Mouse (Mus musculus) effector memory CD4-positive, alpha-beta T cell, adult 5 months (primary cell): ENCODE data around the gene Wdr46. TPM values are rescaled to one million over a fixed set of nuclear protein-coding genes. Genes with fewer than 3 reads are reported as not detected.

ENCODE experiments used
- polyA plus RNA-seq: library from polyadenylated mRNA; unstranded; fragments of 100-300 nt; shearing (Covaris generic); gene quantifications from one replicate; pipeline ENCODE4 v1.2.1, GENCODE M21; 2017

The Wdr46 gene
- 38.7 TPM for polyA plus RNA-seq

DNA sequence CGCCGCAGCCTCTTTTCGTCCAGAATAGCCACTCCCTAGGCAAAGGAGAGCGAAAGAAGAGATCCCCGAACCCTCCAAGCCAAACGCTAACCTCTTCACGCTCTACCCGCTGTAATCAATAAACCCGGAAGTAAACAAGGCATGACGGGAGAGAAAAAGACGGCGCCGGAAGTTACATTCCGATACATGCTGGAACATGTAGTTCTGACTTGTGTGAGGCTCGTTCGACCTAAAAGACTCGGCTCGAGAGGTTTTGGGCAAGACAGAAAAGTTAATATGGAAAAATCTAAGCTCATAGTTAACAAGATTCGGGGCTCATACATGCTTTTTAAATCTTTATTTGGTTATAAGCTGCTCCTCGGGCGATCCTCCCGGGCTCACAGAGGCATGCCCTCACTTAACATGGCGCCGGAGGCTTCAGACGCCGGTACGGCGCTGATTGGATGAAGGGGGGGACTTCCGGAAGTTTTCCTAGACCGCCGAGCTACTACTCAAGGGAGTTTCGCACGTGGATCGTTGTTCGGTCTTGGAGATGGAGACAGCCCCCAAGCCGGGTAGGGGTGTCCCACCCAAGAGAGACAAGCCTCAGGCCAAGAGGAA is at the start of gene Wdr46, which contains the start of gene Pfdn6:
TSS of gene Wdr46 (plus strand) at position 455 of the 600 bp plus-strand sequence.
TSS of gene Pfdn6 (minus strand) at position 138 of the 600 bp plus-strand sequence.

DNA sequence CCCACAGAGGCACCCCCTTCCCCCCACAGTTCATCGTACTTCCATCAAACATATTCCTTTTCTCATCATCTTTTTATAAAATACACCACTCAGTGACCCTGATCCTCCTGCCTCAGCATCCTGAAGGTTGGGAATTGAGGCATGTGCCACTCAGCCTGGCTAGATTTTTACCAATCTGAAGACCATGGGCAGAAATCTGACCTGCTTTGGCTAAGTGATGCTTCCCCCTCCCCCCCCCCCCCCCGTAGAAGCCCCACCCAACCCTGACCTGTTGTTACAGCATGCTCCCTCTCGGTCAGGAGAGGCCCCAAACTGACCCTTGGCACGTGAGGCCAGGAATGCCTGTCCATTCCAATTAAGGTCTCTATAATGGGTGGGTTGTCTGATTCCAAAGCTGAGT is 35.6 kb upstream of the Wdr46 start, which contains the start of gene Platr17:
TSS of gene Platr17 (plus strand) at position 301 of the 400 bp plus-strand sequence.

DNA sequence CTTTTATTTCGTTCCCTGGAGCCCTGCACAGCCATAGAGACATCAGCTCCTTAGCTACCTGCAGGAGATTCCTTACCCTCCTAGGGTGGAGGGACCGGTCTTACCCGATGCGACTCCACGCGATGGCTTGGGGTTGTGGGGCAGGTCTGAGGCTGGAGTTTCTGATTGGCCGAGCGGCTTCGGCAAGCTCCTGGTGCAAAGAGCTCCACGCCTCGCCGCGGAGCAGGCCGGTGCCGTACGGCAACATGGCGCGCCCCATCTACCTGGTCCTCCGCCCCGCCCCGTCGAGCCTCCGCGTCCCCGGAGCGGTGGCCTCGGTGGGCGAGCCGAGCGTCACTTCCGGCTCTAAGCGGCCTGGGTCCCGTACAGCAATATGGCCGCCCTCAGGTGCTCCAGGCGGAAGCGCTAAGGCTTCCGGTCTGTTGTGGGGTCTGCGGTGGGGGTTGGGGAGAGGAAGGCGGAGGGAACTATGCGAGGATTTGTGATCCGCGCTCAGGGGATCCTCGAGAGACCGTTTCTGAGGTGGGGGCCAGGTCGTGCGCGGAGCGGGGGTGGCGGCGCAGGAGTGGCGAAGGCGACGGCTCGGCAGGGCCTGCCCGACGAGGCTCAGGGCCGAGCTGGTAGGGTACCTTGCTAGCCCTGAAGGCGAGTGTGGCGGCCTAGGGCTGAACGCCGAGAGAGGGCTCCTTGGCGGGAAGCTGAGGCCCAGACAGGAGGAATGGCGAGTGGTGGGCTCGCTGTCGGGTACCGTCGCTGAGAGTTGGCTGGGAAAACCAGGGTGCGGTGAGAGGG is 31.2 kb upstream of the Wdr46 start, which contains the start of gene Daxx:
TSS of gene Daxx (plus strand) at position 338 of the 792 bp plus-strand sequence.

DNA sequence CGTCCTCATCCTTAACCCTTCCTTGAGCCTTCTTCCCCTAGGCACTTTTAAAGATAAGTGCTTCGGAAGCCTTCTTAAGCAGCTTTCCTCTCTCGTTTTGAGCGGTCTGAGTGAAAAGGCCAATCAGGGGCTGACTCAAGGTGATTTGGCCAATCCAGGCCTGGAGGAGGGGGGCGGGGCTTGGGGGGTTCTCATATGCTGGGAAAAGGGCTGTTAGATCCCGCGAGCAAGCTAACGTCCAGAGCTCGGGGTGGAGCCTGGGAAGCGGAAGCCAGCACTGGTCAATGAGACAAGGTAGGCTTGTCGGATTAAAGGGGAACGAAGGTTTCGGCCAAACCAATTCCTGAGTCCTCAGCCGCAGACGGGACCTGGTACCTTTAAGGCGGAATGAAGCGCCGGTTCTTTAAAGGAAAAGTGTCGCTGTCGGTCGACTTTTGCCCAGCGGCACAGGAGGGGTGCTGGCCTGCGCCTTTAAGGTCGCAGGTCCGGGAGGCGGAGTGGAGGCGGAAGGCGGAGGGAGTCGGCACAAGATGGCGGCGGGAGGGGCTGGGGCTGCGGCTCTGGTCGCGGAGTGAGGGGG is 24.7 kb upstream of the Wdr46 start, which contains the start of the genes Tapbp and Zbtb22:
TSS of gene Tapbp (plus strand) at position 229 of the 580 bp plus-strand sequence.
TSS of gene Zbtb22 (plus strand) at position 234 of the 580 bp plus-strand sequence.

DNA sequence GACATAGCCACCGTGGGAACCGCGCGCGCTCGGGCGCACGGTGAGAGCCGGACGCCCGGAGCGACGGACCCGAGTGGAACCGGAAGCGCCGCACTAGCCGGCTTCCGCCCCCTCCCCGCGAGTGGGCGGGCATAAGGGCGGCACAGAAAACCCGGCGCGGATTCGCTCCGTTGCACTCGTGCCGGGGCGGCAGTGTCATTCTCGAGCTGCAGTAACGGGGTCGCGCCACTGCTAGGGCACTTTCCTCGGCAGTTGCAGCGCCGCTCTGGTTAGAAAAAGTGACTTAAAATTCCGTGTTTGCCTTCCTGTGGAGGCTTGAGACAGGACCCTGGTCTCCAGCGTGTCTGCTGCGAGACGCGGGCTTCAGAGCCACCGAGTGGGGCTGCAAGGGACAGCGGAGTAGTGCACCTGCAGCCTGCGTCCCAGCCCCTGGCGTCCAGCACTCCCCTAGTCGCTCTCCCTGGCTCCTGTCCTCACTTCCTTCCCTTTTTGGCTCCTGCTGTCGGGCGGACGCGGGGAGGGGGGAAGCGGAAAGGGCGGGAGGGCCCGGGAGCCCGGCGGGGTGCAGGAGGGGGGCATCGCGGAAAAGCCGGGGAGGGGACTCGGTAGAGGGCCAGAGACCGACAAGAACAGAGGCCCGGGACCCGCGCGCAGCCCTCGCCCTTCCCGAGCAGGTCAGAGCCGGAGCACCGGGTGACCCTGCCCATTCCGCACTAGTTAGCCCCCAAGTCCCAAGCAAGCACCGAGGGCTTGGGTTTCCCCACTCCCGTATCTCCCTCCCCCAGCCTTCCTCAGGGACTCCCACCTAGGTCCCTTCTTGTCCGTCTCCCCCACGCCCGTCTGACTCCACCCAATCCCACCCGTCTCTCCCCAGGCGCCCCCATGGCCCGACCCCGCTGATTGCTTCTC is 10.8 kb upstream of the Wdr46 start, which contains the start of gene Rgl2:
TSS of gene Rgl2 (plus strand) at position 173 of the 909 bp plus-strand sequence.

DNA sequence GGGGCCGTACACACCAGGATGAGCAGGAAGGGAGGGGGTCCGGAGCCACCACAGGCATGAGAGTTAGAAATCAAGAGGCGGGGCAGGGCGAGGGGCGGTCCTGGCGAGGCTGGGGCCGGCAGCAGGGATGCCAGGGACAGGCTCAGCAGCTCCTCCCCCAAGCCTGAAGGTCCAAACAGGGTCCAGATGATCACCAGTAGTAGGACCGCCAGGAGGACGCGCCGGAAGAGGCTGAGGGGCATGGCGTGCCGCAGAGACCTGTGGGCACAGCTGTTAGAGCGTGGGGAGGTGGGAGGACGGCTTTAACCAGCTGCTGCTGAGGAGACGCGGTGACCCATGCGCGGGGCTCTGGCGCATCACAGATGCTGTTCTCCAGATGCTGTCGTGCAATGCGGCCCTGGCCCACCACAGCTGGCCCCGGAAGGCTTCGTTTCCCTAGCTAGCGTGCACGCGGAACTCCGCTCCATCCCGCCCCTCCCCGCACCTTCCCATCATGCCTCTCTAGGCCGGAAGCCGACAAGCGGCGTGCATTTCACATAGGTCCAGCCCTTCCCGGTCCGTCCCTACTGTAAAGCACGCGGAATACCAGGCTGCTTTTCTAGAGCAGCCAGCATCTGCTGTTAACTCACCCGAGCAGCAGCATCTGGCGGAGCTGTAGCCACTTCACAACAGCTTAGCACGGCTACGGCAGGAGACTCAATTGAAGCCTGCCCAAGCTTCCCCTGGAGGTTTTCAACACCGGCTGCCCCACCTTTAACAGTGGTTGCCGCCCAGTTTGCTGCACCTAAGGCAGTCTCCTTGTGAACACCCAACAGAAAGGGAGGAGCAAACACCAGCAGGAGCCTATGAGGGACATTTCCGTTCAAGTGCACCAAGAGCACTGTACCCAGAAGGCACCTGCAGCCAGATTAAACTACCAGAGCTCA is 10.8 kb downstream of the Wdr46 start, which contains the start of gene B3galt4:
TSS of gene B3galt4 (minus strand) at position 468 of the 926 bp plus-strand sequence.

DNA sequence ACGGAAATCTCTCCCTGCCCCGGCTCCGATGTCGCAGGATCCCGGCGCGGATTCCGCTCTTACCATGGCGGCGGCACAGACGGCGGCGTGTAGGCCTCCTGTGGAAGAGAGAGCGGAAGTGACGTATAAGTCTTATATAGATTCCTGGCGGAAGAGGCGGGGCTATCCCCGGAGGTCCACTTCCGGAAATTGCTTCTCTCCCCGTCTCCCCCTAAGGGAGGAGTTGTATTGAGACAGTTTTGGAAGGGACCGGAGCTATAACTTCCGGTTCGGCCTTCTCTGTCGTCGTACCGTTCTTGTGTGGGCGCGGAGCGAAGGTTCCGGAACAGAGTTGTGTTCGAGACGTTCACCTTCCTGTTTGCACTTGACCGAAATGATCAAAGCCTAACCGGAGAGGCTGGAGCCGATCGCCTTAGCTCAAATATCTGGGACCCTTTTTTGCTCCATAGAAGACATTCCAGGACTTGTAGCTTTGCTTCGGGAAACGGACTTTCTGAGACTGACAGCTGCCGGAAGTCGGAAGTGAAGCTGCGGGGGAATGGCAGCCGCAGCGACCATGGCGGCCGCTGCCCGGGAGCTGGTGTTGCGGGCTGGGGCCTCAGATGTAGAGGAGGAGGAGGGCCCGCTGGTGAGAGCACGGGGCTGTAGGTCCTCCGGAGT is 15.2 kb downstream of the Wdr46 start, which contains the start of the genes Vps52 and Rps18:
TSS of gene Vps52 (plus strand) at position 258 of the 660 bp plus-strand sequence.
TSS of gene Rps18 (minus strand) at position 447 of the 660 bp plus-strand sequence.

Other genes with a start within 250 kb of the Wdr46 start
- gene March2, start 222.0 kb upstream of the Wdr46 start, polyA plus RNA-seq, result 85.9 TPM
- 315 TPM for gene Rab11b, start 180.1 kb upstream of the Wdr46 start, polyA plus RNA-seq
- 0.39 TPM for gene Angptl4, start 158.8 kb upstream of the Wdr46 start, polyA plus RNA-seq
- 2.5 TPM for gene Kank3, start 130.1 kb upstream of the Wdr46 start, polyA plus RNA-seq
- gene Rps28, start 116.1 kb upstream of the Wdr46 start, polyA plus RNA-seq, result 1,034 TPM
- 205 TPM for gene Ndufa7, start 116.1 kb upstream of the Wdr46 start, polyA plus RNA-seq
- gene Cd320, start 97.6 kb upstream of the Wdr46 start, polyA plus RNA-seq, result 16.6 TPM
- gene Gm7029, start 66.8 kb upstream of the Wdr46 start, polyA plus RNA-seq, result not detected
- 2.4 TPM for gene Kifc1, start 50.0 kb upstream of the Wdr46 start, polyA plus RNA-seq
- 3.3 TPM for gene Platr17, start 35.5 kb upstream of the Wdr46 start, polyA plus RNA-seq
- gene Daxx, start 31.2 kb upstream of the Wdr46 start, polyA plus RNA-seq, result 58.7 TPM
- gene Tapbp, start 24.8 kb upstream of the Wdr46 start, polyA plus RNA-seq, result 359 TPM
- gene Zbtb22, start 24.8 kb upstream of the Wdr46 start, polyA plus RNA-seq, result 18.9 TPM
- 91.0 TPM for gene Rgl2, start 11.1 kb upstream of the Wdr46 start, polyA plus RNA-seq
- gene Pfdn6, start 317 bp upstream of the Wdr46 start, polyA plus RNA-seq, result 83.7 TPM
- 7.9 TPM for gene B3galt4, start 10.8 kb downstream of the Wdr46 start, polyA plus RNA-seq
- gene Vps52, start 15.2 kb downstream of the Wdr46 start, polyA plus RNA-seq, result 48.6 TPM
- gene Rps18, start 15.3 kb downstream of the Wdr46 start, polyA plus RNA-seq, result 2,421 TPM
- gene H2-K1, start 59.7 kb downstream of the Wdr46 start, polyA plus RNA-seq, result 13,966 TPM
- gene Ring1, start 84.0 kb downstream of the Wdr46 start, polyA plus RNA-seq, result 29.5 TPM
- gene H2-Ke6, start 87.4 kb downstream of the Wdr46 start, polyA plus RNA-seq, result 238 TPM
- 112 TPM for gene Slc39a7, start 91.0 kb downstream of the Wdr46 start, polyA plus RNA-seq
- gene Rxrb, start 91.2 kb downstream of the Wdr46 start, polyA plus RNA-seq, result 85.3 TPM
- gene Col11a2, start 98.8 kb downstream of the Wdr46 start, polyA plus RNA-seq, result 0.94 TPM
- 6.3 TPM for gene H2-Oa, start 151.7 kb downstream of the Wdr46 start, polyA plus RNA-seq
- gene H2-DMa, start 178.9 kb downstream of the Wdr46 start, polyA plus RNA-seq, result 18.9 TPM
- gene Brd2, start 182.0 kb downstream of the Wdr46 start, polyA plus RNA-seq, result 276 TPM
- 0.97 TPM for gene H2-DMb2, start 202.6 kb downstream of the Wdr46 start, polyA plus RNA-seq
- not detected for gene H2-DMb1, start 212.4 kb downstream of the Wdr46 start, polyA plus RNA-seq
- 199 TPM for gene Tap1, start 246.9 kb downstream of the Wdr46 start, polyA plus RNA-seq
- 260 TPM for gene Psmb9, start 247.1 kb downstream of the Wdr46 start, polyA plus RNA-seq